Mouse (Mus musculus) lung, postnatal 4 days (tissue): ENCODE data around the gene Grik3.

Experiments
- DNase-seq, 2 experiments: peaks; one replicate each; pipeline ENCODE4 v3.0.0; 2021

Gene Grik3

DNA sequence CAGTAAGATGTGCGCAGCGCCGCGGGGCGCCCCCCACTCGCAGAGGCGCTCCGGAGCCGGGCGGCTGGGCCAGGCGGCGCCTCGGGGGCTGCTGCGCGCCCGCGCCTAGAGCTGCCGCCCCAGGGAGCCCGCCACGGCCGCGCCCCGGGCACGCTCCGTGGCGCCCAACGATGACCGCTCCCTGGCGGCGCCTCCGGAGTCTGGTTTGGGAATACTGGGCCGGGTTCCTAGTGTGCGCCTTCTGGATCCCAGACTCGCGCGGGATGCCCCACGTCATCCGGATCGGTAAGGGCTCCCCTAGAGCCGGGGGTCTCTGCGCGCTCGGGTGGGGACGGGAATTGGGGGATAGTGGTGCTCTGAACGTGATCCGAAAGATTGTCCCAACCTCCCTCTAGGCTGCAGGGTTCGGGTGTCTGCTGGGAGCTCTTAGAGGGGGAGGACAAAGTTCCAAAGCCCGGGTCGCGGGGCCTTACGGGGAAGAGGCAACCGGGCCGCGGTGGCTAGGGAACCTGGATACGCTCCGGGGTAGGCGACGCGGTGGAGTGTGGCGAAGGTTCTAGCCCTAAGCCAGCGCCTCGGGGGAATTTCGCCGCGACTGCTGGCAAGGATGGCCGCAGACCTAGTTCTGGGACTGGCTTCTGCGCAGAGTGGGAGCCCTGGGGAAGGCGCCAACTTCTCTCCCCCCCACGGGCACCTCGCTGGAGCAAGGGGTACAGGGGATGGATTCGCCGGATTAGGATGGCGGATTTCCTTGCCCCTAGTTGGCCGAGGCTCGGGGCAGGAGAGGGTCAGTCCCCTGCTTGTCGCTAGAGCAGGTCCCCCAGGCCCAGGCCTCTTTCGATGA lies at the start of gene Grik3:
Gene Grik3 (plus strand): TSS at position 40 of the 844 bp plus-strand sequence.
- DNase-seq, result no peak

DNA sequence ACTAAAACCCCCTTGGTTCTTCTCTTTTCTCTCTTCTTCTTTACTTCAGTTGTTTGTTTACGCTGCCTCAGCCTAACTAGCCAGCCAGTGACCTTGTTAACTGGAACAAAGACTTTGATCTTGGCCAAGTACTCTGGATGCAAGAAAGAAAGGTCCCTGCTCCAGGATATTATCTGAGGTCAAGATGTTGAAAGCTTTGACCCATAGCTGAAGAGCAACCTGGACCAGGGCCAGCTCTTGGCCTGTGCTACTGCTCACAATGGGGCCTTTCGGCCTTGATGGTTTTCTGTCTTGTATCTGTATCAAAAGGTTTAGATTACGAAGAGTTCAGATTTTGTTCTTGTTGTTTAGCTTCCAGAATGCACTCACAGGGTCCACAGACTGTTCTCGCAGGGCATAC lies 48.7 kb upstream of the Grik3 start:
- DNase-seq, result no peak

DNA sequence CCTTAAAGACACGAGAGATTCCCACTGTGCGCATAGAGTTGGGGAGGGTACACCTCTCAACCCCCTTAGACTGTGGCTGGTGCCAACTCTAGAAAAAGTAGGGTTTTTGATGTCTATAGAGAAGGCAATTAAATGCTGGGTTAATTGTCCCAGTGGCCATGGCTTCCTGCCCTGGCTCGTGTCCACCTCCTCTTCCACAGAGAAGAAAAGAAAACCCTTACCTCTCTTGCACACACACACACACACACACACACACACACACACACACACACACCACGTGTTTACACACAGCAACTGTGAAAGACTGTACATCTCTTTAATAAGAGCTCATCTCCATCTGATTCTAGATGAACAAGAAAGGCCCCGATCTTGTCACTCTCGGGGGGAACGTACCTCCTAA lies 46.1 kb upstream of the Grik3 start:
- no peak for DNase-seq

DNA sequence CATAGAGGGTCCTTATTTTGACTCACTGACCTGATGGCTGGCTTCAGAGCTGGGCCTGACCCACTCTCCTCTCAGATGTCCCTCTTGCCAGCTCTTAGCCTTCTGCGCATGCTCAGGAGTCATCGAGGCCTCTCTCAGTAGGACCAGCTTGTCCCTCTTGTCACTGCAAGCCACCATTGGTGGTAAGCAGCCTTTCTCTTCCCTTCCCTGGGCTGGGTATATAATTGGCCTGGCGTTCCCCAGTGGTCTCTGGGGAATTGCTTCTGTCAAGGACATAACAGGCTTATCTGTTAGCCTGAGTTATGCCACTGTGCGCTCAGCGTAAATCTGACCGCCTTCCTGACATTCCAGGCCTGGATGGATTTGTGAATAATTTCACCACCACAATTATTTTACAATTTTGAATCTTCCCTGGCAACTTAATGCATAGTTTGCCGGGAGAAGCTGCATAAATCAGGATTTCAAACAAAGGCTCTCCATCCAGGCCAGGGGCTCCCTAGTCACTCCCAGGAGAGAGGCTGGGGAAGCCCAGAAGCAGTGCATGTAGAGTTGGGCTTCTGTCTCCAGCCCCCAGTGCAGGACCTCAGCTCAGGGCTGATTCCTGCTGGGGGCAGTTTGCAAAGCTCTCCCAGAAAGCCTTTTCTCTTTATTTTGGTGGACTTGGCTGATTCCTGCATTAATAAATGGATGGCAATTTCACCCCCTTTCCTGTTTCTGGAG lies 39.7 kb upstream of the Grik3 start:
- no peak for DNase-seq

DNA sequence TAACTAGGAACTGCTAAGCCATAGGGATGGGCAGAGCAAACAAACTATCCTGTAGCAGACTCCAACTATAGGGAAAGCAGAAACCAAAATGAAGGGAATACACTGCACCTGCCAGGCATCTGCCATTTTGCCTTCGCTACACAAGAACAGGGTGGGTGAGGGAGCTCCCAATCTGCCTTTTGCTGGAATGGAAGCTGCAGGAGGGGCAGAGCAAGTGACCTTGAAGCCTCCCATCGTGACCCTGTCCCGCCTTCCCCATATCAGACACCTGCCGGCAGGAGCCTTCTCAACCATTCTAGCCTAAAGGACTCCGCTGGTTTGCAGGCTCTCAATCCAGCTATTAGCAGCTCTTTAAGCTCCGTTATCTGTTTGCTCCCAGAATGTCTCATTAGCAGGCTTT lies 38.7 kb upstream of the Grik3 start:
- DNase-seq, result no peak

DNA sequence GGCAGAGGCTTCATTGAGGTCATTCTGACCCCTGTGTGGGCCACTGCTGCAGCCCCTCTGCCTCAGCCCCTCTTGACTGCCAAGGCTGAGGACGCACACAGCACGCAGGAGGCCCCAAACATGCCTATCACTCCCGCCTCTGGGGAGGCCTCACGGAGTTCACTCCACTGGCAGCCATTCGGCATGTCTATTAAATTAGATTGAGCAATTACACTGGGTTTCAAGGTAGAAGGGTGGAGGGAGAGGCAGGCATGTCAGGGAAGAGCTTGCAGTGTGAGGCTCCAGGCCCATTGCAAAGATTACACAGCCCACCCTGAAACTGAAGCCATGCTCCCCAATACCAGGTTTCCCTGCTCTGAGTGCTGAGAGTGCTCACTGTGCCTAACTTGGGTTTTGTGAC lies 34.0 kb upstream of the Grik3 start:
- DNase-seq, result no peak

DNA sequence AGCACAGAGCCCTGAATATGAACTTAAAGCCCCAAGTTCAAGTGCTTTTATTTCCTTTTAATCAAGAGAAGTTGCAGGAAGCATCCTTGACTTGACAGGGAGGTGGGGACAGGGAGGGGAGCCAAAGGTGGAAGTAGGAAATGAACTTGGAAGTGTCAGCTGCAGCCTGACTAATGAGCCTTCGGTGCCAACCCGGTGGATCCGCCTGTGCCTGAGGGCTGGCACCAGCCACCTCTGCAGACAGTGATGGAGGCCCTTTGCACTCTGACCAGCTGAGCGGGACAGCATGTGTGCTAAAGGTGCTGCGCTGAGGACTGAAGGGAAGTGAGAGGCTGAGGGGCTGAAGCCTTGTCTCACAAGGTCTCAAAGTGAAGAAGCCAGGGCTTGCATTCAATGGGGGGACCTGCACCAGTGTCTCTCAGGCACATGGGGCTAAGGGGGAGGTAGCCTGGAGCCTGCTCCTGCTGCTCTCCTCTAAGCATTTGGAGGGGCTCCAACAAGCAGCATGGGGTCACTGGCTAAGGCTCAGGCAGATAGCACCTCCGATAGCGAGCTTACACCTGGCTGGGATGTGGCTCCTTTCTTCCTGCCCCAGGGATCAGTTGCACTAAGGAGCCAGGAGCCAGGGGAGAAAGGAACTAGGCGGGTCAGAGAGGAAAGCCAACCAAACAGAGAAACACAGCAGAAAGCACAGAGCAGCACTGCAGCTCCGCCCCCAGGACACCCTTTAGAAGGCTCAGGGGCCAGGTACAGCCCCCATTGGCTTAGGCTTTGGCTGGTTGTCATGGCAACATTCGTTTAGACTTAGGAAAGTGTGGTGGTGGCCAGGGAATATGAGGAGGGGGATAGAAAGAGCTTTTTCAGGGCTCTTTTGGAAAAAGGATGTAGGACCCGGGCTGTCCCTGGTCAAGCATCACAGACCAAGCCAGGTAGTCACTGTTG lies 33.1 kb upstream of the Grik3 start:
- no peak for DNase-seq

DNA sequence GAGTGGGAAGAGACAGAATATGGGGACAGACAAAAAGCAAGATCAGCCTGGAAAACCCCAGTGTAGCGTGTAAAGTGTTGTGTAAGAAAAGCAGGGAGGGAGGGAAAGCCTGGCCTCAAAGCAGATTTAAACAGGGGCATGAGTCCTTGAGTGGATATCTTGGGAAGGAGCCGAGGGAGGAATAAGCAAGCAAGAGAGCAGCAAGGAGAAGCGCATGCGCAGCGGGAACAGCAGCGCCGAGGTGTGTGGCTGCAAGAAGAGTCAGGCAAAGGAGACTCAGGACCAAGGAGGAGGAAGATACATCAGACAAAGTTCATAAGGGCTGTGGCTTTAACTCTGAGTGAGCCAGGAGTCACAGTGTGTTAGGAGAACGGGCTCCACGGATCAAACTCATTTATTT lies 30.7 kb upstream of the Grik3 start:
- DNase-seq, result no peak

DNA sequence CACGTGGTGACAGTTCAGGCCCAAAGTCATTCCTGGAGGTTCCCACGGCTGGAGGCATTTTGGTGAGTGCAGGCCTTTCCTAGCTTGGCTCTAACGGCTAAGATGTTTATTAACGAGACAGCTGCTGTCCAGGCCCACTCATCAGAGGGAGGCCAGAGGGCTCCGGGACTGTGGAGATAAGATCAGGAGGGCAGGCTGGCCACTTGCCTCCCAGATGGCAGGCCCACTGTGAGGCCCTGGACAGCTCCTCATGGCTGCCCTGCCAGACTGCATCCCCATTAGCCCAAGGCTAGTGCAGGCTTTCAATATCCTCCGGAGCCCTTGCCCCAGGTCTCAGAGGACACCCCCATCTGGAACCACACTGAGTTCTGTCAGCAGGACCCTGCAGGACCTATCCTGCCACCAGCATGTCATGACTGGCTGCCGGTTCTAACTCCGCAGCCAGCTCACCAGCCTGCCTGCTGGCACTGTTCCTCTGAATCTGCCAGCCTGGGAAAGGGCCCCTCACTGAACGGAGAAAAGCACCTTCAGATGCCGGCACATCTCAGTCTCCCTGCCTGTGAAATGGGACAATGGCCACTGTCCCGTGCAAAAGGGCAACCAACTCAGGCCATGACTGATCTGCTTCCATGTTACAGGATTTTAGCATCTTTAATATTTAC lies 20.7 kb upstream of the Grik3 start:
- DNase-seq, result no peak

DNA sequence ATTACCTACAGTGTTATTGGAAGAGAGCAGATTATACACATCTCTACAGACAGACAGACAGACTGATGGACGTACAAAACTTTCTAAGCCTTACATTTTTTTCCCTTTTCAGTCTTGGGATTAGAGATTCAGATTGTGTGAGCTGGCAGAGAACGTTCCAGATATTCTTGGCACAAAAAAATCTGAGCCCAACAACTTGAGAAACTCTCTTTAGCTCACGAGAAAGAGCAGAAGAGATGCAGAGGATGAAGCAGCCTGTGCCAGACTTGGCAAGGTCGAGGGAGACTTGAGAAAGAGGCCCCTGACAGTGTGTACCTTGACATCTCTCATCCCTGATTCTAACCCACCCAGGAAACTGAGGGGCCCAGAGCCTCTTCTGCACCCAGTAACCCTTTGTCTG lies 15.6 kb upstream of the Grik3 start:
- DNase-seq, result no peak

DNA sequence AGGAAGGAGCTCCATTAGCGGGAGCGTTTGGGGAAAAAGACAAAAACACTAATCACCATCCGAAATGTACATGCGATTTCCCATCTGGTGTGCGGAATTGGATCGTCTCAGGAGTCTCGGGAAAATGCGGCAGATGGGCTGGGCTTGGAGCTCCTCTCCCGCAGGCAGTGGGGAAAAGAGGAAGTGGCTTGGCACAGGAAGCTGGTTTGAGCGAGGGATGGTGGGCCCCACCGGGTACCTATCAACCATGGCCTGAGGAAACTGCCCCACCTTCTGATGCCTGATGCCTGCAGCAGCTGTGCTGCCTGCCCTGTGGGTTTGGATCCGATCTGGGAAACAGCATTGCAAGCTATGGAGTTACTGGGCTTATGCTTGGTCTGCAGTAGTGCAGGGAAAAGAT lies 12.4 kb upstream of the Grik3 start:
- DNase-seq, result no peak

DNA sequence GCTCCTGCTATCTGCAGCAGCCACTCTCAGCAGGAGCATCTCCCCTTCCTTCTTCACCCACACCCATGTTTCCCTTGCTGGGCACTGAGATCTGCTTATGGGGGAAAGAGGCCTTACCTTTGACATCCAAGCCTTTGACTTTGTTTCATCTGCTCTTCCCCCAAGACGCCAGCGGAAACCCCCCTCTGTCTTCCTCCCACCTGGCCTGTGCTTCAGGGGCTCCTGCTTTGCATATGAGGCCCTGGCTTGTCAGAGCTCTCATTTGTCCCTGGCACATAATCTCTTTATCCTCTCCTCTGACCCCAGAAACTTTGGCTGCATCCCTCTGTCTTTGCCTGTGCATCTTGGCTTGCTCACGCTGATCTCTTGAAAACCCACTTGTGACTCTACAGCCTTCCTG lies 9.2 kb upstream of the Grik3 start:
- DNase-seq, result no peak

DNA sequence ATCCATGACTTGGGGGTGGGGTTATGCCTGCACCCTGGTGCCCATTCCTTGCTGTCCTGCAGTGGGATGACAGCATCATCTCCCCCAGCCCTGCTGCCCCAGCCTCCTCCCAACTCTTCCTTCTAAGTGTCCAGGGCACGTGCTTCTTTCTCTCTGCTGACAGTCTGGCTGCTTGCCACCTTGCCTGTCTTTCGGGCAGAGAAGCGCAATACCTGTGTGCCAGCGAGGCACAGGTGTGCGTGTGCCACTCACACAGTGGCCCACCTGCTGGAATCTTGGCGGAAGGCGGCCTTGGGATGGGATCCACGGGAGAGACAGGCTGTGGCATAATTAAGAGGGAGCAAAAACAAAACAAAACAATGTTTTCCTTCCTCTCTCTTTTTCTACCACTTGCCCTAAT lies 6.4 kb upstream of the Grik3 start:
- DNase-seq, result no peak

DNA sequence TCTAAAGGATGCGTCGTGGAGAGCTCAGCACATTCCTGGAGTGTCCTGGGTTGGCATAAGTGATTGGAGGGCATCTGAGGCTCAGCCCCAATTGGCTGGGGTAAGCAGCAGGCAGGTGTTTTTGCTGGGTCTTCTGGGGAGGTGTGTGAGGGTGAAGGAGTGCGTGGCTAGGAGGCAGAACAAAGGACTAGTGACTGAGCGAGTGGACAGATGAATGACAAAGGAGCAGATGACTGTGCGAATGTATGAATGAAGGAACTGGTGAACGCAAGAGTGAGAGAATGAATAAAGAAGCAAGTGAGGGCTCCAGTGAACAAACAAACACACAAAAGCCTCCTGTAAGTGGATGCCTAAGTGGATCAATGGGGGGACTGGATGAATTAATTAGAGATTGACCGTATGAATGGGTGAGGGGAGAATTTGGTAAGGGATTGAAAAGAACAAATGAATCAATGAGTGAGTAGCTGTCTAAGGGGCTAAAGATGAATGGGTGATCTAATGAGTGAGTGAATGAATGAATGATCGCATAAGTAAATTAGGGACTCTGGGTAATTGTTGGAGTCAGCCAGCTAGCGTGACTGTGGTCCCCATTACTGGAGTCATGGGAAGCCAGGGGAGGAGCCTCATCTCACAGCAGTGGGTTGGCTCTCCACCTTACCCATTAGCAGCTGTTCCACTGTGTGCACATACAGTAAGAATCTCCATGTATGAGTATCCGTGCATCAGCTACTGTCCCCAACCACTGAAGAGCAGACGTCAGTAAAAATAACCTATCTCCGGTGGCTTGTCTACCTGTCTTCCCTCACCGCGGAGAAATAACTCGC lies 4.9 kb upstream of the Grik3 start:
- no peak for DNase-seq

DNA sequence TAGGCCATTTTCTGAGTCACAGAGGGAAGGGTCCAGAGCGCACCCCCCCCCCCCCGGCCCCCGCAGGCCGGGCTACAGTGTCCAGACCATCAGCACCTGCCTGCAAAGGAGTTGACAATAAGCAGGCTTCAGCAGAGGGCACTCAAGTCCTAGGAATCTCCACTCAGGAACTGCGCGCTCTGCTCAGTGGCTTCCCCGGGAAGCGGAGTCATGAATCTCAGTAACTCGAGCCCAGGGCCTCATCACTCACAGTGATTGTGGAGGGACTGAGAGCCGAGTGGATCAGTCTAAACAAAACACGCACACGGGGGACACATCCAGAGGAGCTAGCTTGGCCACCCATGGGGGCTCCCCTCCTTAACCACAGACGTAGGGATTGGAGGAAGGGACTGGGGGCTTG lies 3.9 kb upstream of the Grik3 start:
- no peak for DNase-seq

DNA sequence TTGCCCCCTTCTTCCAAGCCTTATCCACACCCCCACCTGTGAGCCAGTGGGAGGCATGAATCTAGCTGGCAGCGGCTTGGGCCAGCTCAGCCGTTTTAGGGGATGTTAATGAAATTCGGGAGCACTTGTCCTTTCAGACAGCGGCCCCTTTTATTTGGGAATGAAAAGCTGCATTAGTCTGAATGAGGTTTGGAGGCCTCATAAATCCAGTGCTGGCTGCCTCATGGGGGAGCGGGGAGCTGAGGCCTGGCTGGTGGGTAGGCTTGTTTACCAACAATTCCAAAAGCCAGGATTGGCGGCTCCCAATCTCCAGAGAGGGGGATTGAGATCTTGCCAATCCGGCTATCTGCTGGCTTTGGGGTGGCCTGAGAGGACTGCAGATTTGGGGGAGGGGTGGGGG lies 3.5 kb upstream of the Grik3 start:
- DNase-seq, result no peak

DNA sequence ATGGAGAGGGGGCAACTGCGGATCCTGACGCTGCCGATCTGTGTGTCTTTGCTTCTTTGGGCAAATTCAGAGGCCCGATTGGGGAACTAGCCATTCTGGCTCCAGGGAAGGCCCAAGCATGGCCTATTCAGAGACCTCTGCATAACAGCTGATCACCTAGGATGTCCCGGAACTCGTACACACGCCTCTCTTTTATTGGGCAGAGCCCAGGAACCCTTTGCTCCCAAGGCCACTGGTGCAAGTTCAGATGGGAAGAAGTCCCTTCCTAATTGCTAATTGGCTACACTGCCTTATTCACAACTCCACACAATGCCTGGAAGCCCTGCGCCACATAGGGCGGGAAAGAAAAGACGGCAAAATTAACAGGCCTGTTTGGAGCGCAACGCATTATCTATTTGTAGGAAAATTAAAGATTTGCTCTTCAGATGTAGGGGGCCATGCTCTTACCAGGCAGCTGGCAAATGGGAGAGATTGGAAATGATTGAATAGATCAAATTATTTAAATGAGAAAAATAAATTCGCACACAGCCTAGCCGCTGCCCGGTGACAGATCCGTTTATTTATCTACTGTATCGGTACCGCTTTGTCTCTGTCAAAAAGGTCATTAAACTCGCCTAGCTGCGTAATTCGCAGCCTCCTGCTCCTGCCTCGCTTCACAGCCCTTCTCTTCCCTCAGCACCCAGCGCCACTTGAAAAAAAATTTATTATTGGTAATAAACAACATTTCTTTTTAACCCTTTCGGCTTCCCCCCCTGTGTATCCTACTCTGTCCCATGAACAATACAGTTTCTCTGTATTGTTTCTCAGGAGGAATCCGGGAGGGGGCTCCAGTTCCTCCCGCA lies 1.5 kb upstream of the Grik3 start:
- no peak for DNase-seq

DNA sequence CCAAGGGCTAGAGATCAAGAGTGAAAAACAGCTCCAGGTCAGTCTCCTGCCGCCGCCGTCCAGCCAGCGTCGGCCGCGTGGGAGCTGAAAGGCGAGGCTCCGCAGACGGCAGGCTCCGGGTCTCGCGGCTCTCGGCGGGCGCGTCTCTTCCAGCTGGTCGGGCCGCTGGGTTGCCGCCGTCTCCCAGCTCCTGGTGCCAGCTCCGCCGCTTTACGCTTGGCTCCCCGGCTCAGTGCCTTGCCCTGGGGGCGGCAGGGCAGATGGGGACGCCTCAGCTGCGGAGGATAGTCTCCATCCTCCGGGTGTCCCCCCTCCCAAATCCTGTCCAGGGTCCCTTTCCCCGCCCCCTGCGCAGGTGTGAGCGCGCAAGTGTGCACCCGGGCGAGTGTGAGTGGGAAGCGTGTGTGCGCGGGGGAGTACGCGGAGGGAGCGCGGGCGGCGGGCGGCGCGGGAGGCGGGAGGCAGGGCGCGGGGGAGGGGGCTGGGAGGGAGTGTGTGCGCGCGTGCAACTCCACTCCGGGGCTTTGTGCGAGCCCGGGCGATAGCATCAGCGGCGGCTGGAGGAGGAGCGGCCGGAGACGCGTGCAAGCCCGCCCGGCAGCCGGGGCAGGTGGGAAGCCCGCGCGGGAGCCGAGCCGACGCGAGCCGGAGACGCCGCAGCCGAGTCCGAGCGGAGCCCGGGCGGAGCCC lies 454 bp upstream of the Grik3 start:
- no peak for DNase-seq

DNA sequence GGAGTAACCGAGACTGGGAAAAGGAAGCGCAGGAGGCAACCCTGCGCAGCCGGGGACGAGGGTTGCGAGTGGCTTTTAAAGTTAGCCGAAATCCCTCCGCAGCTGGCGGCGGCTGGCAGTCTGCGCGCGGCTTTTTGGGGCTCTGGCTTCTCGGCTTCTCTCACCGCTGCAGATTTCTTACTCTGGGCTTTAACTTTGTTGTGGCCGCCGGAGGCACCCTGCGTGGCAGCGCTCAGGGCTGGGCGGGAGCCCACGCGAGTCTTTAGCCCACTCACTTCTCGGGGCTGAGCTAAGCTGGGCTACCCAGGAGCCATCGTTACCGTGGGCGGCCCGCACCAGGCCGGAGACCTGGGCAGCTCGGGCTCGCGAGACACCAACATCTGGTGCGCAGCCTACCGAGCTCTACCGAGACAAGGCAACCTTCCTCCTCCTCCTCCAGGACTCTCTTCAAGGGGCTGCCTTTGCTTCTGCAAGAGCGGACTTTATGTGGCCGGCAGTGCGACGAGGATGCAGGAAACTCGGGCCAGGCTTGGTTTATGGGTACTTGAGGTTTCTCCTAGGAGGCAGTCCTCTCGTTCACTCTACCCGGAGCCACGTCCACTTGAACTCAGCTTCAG lies 1.1 kb downstream of the Grik3 start:
- no peak for DNase-seq

DNA sequence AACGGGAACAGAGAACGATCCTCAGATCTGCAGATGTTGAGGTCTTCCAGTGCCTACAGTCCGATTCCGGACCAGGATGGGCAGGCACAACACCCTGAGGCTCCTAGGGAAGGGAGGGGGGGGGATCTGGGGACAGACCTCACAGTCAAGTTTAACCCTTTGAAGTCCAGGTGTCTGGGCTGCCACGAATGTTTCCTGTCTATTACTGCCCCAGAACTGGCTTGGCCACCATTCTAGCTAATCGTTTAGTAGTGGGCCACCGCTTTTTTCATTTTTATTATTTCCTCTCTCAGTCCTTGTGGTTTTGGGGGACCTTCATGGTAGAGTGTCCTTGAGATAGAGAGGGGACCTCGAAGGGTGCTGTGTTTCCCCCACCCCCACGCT lies 1.6 kb downstream of the Grik3 start:
- no peak for DNase-seq
